Mouse (Mus musculus) limb, embryonic 10.5 days (tissue): Measurements from ENCODE around the gene Rpl36. TPM values are rescaled to one million over a fixed set of nuclear protein-coding genes. Genes with fewer than 3 reads are reported as not detected.
A peak's percentile ranks its signal among the peaks of the same experiment; 100 is the strongest.
"Not testable (repeated sequence)": the region's sequence is repeated elsewhere in the genome, so short reads cannot be mapped to it uniquely, and the experiment has no call there.

Experiments
- DNase-seq: peaks from one replicate; pipeline ENCODE4 v3.0.0-alpha.2; 2017; ENCODE audit warnings: low spot score
- H3K27ac ChIP-seq: fragments of 300-500 bp; sonication (generic); 2 replicates; pipeline ENCODE4 v1.5.1; 2016; ENCODE audit warnings: mild to moderate bottlenecking
- H3K27me3 ChIP-seq: fragments of 300-500 bp; sonication (generic); 2 replicates; pipeline ENCODE4 v1.6.1; 2016; ENCODE audit warnings: low read depth, mild to moderate bottlenecking; ENCODE audit not compliant: poor library complexity, severe bottlenecking
- H3K36me3 ChIP-seq: fragments of 300-500 bp; sonication (generic); 2 replicates; pipeline ENCODE4 v1.6.1; 2016; ENCODE audit warnings: mild to moderate bottlenecking, moderate library complexity
- H3K4me1 ChIP-seq: fragments of 300-500 bp; sonication (generic); 2 replicates; pipeline ENCODE4 v1.6.1; 2016
- H3K4me3 ChIP-seq: fragments of 300-500 bp; sonication (generic); 2 replicates; pipeline ENCODE4 v1.5.1; 2016; ENCODE audit warnings: mild to moderate bottlenecking, moderate library complexity
- H3K9me3 ChIP-seq: fragments of 300-500 bp; sonication (generic); replicated peaks from 2 replicates; pipeline ENCODE4 v1.6.1; 2016; ENCODE audit warnings: mild to moderate bottlenecking
- WGBS: fragments of 180-500 bp; shearing (Covaris S2); methylation state at CpG from one replicate; pipeline ENCODE4 v1.1.7; 2016; 5-methylcytosine and 5-hydroxymethylcytosine counted together
- polyA plus RNA-seq: library from polyadenylated mRNA; unstranded; fragments of >200 nt; fragmentation: Nextera tagmentation; extraction: Ambion mirVana; gene quantifications from 2 replicates; pipeline ENCODE4 v1.2.1, GENCODE M21; 2016

The Rpl36 gene
- polyA plus RNA-seq, 1 experiment from 2014 or later: 1,560 TPM

DNA sequence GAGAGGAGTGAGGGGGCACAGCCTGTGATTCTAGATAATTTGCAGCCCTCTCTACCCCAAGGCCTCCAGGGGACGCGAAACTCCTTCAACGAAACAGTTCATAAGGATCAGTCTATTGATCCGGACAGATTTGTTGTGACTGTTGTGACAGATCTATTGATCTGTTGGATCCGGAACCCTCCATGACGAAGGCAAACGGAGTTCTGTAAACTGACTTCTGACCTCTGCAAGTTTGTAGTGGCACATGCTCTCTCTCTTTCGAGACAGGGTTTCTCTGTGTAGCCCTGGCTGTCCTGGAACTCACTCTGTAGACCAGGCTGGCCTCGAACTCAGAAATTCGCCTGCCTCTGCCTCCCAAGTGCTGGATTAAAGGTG is 664 bp upstream of the Rpl36 start:
- Histone ChIP-seq H3K36me3 (peaks cover 46% of the 10 kb centered on the region), H3K27ac (0 out of 2 replicates have a peak overlapping the region, but pooled peaks have one; percentile 27), H3K4me3 (peak overlapping the region; percentile 80), H3K4me1 (peaks cover 56% of the 10 kb centered on the region)
- WGBS: 75% methylated on average over 10 of the region's 10 CpGs
- not testable (repeated sequence) for DNase-seq, H3K9me3 ChIP-seq, H3K27me3 ChIP-seq

GRCm38 (mm10) chr17:56613893-56614292 is 677 bp downstream of the Rpl36 start:
- peak; percentile 52 for DNase-seq
- H3K4me1 ChIP-seq: peaks cover 42% of the 10 kb centered on the region
- H3K27ac ChIP-seq: peak overlapping the region; percentile 96
- WGBS: under 1% methylated on average over 26 of the region's 26 CpGs
- not testable (repeated sequence) for H3K27me3 ChIP-seq, H3K9me3 ChIP-seq
- H3K4me3 ChIP-seq: peak overlapping the region; percentile 80
- H3K36me3 ChIP-seq: peaks cover 53% of the 10 kb centered on the region

DNA sequence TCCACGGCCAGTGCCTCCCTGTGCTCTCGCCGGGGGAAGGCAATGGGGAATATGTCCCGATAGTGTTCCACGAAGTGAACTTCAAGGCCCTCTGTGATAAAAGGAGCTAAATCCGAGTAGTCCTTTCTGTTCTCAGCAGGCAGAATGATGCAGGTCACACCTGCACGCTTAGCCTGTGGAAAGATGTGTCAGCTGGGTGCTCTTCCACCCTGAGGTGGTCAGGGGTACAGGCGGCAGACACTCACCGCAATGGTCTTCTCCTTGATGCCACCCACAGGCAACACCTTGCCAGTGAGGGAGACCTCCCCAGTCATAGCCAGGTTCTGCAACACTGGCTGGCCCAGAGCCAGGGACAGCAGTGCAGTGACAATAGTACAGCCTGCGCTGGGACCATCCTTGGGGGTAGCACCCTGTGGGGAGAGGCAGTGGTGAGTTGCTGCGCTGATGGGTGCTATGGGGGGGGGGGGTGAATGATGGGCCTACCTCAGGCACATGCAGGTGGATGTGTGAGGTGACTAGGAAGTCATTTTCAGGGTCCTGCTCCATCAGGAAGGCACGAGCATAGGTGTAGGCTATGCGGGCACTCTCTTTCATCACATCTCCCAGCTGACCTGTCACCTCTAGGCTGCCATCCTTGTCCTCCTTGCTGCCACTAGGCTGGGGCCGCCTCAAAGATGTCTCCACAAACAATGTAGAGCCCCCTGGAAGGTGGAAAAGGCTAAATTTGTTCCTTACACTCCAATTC is 1.3 kb downstream of the Rpl36 start:
- 33% methylated on average over 14 of the region's 14 CpGs for WGBS

DNA sequence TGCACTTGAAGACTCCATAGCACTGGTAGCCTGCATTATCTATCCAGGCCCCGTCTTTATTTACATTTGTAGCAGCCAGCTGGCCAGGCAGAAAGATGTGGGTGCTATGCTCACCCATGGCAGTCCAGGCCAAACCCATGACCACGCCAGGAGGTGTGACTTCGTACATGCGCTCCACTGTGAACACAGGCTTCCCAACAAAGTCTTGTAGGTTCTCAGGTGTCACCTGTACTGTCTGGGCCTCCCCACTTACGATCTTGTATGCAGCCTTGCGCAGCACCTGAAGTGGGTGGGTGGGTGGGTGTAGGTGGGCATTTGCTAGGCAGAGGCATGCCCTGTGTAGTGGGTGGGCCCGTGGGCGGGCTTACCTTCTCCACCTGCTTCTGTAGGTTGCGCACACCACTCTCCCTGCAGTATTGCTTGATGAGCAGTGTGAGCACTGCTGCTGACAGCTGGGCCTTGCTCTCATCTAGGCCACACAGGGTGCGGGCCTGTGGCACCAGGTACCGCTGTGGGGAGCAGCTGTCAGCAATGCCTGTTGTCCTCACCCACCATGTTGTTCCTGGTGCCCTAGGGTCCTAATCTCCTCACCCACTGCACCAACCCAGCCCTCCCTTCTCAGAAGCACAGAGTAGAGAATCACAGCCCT is 2.0 kb downstream of the Rpl36 start:
- no peak for DNase-seq
- H3K9me3 ChIP-seq: no peaks in the 10 kb centered on the region
- H3K36me3 ChIP-seq: peaks cover 66% of the 10 kb centered on the region
- 85% methylated on average over 11 of the region's 11 CpGs for WGBS
- no peaks in the 10 kb centered on the region for H3K27me3 ChIP-seq
- H3K4me3 ChIP-seq: peak overlapping the region; percentile 80
- peaks cover 34% of the 10 kb centered on the region for H3K4me1 ChIP-seq
- H3K27ac ChIP-seq: no peak overlapping the region

More for the DNA sequence above, 1.3 kb downstream of the Rpl36 start:
- Histone ChIP-seq H3K9me3 (no peaks in the 10 kb centered on the region), H3K27me3 (no peaks in the 10 kb centered on the region), H3K36me3 (peaks cover 59% of the 10 kb centered on the region), H3K4me1 (peaks cover 38% of the 10 kb centered on the region), H3K27ac (peak overlapping the region; percentile 96), H3K4me3 (peak overlapping the region; percentile 80)
- no peak for DNase-seq

GRCm38 (mm10) chr17:56615792-56616191 is 2.6 kb downstream of the Rpl36 start:
- Histone ChIP-seq H3K36me3 (peaks cover 72% of the 10 kb centered on the region), H3K4me3 (peak overlapping the region; percentile 80)

DNA sequence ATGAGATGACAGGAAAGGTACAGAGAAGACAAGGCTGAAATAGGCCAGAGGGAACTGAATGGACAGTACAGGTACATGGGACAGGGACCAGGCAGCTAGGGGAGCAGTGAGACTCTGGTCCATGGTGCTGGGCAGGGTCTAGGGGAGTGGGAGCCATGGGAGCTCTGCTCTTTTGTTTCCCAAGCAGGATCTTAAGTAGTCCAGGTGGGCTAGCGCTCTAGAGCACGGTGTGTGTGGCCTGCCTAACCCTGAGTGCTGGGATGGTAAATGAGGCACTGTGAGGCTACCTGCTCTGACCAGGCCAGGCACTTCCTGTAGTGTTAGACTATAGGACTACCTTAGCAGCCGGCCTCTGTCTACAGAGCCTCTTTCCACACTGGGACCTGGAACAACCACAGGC is 3.5 kb downstream of the Rpl36 start:
- H3K4me1 ChIP-seq: peaks cover 26% of the 10 kb centered on the region
- H3K9me3 ChIP-seq: no peaks in the 10 kb centered on the region
- DNase-seq: no peak
- no peak overlapping the region for H3K27ac ChIP-seq
- no peak overlapping the region for H3K4me3 ChIP-seq
- H3K27me3 ChIP-seq: no peaks in the 10 kb centered on the region
- WGBS: 83% methylated on average over 3 of the region's 3 CpGs
- peaks cover 81% of the 10 kb centered on the region for H3K36me3 ChIP-seq

More at GRCm38 (mm10) chr17:56615792-56616191, 2.6 kb downstream of the Rpl36 start:
- H3K27me3 ChIP-seq: no peaks in the 10 kb centered on the region
- H3K4me1 ChIP-seq: peaks cover 31% of the 10 kb centered on the region
- DNase-seq: no peak
- WGBS: 87% methylated on average over 4 of the region's 4 CpGs
- no peaks in the 10 kb centered on the region for H3K9me3 ChIP-seq
- H3K27ac ChIP-seq: 0 out of 2 replicates have a peak overlapping the region, but pooled peaks have one; percentile 11

DNA sequence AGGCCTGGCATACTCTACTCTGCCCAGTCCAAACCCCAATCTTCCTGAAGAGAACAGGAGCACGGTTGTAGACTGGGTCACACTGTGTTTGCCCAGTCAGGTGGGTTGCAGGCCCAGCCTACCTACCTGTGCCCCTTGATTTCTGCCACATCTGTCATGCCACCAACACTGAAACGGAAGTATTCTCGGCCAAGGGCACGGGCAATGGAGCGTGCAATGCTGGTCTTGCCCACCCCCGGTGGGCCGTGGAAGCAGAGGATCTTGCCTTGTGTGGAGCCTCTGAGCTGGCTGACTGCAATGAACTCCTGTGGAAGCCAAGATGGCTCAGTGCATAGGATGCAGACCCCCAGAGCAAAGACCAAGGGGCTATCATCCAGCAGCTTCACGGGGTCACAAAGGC is 4.4 kb downstream of the Rpl36 start:
- no peak overlapping the region for H3K27ac ChIP-seq
- no peaks in the 10 kb centered on the region for H3K9me3 ChIP-seq
- no peaks in the 10 kb centered on the region for H3K27me3 ChIP-seq
- peaks cover 19% of the 10 kb centered on the region for H3K4me1 ChIP-seq
- H3K36me3 ChIP-seq: peaks cover 90% of the 10 kb centered on the region
- H3K4me3 ChIP-seq: no peak overlapping the region
- WGBS: 96% methylated on average over 8 of the region's 8 CpGs
- DNase-seq: no peak

- peaks cover 29% of the 10 kb centered on the region for H3K4me1 ChIP-seq
These were observed 12.3 kb downstream of the Rpl36 start for GRCm38 (mm10) chr17:56625495-56625894.

GRCm38 (mm10) chr17:56626260-56626659 is 13.0 kb downstream of the Rpl36 start:
- Histone ChIP-seq H3K4me3 (peak overlapping the region; percentile 98), H3K36me3 (peaks cover 42% of the 10 kb centered on the region), H3K27ac (peak overlapping the region; percentile 88), H3K27me3 (no peaks in the 10 kb centered on the region), H3K4me1 (peaks cover 29% of the 10 kb centered on the region), H3K9me3 (no peaks in the 10 kb centered on the region)
- under 1% methylated on average over 31 of the region's 32 CpGs for WGBS
- no peak for DNase-seq

More at GRCm38 (mm10) chr17:56625495-56625894, 12.3 kb downstream of the Rpl36 start:
- no peak for DNase-seq
- WGBS: 85% methylated on average over 3 of the region's 3 CpGs
- Histone ChIP-seq H3K4me3 (peak overlapping the region; percentile 98; the same call in 1 of the 2 replicates), H3K27me3 (no peaks in the 10 kb centered on the region), H3K9me3 (no peaks in the 10 kb centered on the region), H3K36me3 (peaks cover 50% of the 10 kb centered on the region), H3K27ac (no peak overlapping the region)

DNA sequence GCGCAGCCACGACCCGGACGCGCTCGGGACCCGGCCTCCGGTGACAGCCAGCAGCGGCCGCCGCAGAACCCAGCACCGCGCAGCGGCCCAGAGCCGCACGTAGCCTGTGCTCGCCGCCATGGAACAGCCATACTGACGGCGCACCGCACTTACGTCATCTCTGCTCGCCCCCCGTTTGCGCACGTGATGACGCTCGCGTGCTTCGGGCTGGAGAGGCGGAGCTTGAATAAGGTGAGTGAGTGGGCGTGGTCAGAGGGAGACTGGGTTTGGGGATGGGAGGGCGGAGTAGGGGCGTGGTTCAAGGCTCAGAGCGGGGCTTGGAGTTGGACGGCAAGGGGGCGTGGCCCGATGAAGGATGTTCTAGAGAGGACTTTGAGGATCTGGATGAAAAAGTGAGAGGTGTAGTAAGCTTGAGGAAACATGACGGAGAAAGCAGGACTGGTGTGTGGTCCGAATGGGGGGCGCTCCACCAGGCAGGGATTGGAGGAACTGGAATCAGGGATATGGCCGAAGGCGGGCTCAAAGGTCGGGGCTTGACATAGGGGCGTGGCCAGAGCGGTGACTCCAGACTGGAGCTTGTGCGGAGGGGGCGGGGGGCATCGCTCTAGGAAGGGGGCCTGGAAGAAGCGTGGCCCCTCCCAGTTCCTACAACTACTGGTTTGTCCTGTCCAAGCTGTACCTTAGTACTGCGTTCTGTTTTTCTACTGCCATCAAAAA is 13.7 kb downstream of the Rpl36 start, which contains the start of gene Lonp1:
TSS of gene Lonp1 (minus strand) at position 134 of the 717 bp plus-strand sequence.
- Histone ChIP-seq H3K27ac (peak within 1 kb of the TSS; percentile 88), H3K36me3 (peaks cover 35% of the 10 kb centered on the region)
- under 1% methylated on average over 51 of the region's 51 CpGs for WGBS

DNA sequence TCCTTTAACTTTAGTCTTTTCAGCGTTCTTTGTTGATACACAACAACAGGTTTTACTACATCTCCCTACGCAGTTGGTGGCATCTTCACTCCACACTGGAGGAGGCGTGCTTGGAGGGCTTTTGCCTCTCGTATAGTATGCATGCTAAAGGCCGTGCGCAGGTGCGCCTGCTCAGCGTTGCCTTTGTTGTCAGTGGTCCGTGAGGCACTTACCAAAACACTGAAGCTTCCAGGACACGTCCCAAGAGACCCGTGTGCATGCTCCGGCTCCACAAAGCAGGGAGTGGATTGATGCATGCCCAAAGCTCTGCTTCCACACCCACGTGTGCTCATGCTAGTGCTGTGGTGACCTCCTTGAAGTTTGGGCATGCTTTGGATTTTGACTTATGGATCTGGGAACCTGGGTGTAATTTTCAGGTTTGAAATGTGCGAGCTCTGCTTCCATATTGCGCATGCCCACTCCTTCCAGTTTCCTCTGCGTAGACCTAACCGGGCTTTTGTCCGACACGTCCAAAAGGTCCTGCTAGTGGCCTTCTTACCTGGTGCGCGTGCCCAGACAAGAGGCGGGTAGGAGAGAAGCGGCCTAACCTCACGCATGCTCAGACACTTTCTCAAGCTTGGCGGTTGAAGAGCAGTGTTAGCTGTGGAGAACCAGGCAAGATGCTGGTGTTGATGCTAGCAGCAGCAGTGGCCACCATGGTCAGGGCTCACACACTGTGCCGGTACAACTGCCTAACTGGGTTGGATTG is 14.5 kb downstream of the Rpl36 start, which contains the start of gene Catsperd:
TSS of gene Catsperd (plus strand) at position 614 of the 748 bp plus-strand sequence.
- Histone ChIP-seq H3K4me3 (peak within 1 kb of the TSS; percentile 98), H3K36me3 (peaks cover 27% of the 10 kb centered on the region), H3K9me3 (no peaks in the 10 kb centered on the region), H3K27me3 (no peaks in the 10 kb centered on the region), H3K4me1 (peaks cover 29% of the 10 kb centered on the region), H3K27ac (peak within 1 kb of the TSS; percentile 88)
- 8% methylated on average over 26 of the region's 26 CpGs for WGBS
- peak; percentile 60 for DNase-seq

More for the DNA sequence above, 13.7 kb downstream of the Rpl36 start, which contains the start of gene Lonp1:
- peak; percentile 99 for DNase-seq
- H3K4me1 ChIP-seq: peaks cover 29% of the 10 kb centered on the region
- peak within 1 kb of the TSS; percentile 98 for H3K4me3 ChIP-seq
- no peaks in the 10 kb centered on the region for H3K27me3 ChIP-seq
- H3K9me3 ChIP-seq: no peaks in the 10 kb centered on the region
